Mouse (Mus musculus) heart, embryonic 15.5 days (tissue): ENCODE results near the gene Olfr99. TPM values are rescaled to one million over a fixed set of nuclear protein-coding genes. Genes with fewer than 3 reads are reported as not detected.

Experiments
- ATAC-seq: fragments of 200-750 bp; cut with Nextera tagmentation; replicated peaks from 2 replicates; pipeline ENCODE4 v1.8.0; 2017; ENCODE audit warnings: low read depth, moderate TSS enrichment; ENCODE audit not compliant: insufficient number of reproducible peaks, insufficient read depth, low FRiP score
- H3K27ac ChIP-seq: fragments of 300-500 bp; sonication (generic); 2 replicates; pipeline ENCODE4 v1.5.1; 2015; ENCODE audit warnings: mild to moderate bottlenecking, inconsistent platforms
- H3K27me3 ChIP-seq: fragments of 300-500 bp; sonication (generic); 2 replicates; pipeline ENCODE4 v1.6.1; 2015; ENCODE audit warnings: inconsistent platforms
- H3K36me3 ChIP-seq: fragments of 300-500 bp; sonication (generic); 2 replicates; pipeline ENCODE4 v1.6.1; 2015; ENCODE audit warnings: mild to moderate bottlenecking, inconsistent platforms
- H3K4me1 ChIP-seq: fragments of 300-500 bp; sonication (generic); replicated peaks from 2 replicates; pipeline ENCODE4 v1.6.1; 2015; ENCODE audit warnings: inconsistent platforms
- H3K4me2 ChIP-seq: fragments of 300-500 bp; sonication (generic); 2 replicates; pipeline ENCODE4 v1.6.1; 2015; ENCODE audit warnings: inconsistent platforms, mild to moderate bottlenecking, moderate library complexity
- H3K4me3 ChIP-seq: fragments of 300-500 bp; sonication (generic); 2 replicates; pipeline ENCODE4 v1.5.1; 2015; ENCODE audit warnings: mild to moderate bottlenecking, inconsistent platforms
- H3K9ac ChIP-seq: fragments of 300-500 bp; sonication (generic); 2 replicates; pipeline ENCODE4 v1.6.1; 2015; ENCODE audit warnings: mild to moderate bottlenecking, inconsistent platforms
- H3K9me3 ChIP-seq: fragments of 300-500 bp; sonication (generic); replicated peaks from 2 replicates; pipeline ENCODE4 v1.6.1; 2016; ENCODE audit warnings: inconsistent platforms
- WGBS: fragments of 180-500 bp; shearing (Covaris S2); methylation state at CpG from one replicate; pipeline ENCODE4 v1.1.7; 2015; ENCODE audit warnings: mixed read lengths; 5-methylcytosine and 5-hydroxymethylcytosine counted together
- polyA plus RNA-seq: library from polyadenylated mRNA; unstranded; fragments of >200 nt; fragmentation: Nextera tagmentation; extraction: Ambion mirVana; gene quantifications from 2 replicates; pipeline ENCODE4 v1.2.1, GENCODE M21; 2015

The Olfr99 gene
- polyA plus RNA-seq: 0.10 TPM in 1 of 2 replicates, not detected in the other

DNA sequence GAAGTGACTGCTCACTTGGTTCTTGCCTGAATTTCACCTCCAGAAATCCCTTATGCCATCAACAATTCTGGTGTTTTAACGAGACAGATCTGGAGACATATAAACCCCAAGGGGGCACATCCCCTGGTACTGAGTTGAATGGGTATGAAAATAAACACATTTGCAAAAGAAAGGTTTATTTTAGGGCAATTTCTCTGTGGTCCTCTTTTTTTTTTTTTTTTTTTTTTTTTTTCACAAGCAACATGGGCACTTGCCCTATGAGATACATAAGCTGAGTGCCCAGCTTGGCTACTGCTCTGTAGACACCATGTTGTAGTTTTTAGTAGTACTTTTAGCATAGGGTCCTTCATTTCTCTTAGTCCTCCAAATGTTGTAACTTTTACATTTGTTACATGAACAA is at the start of gene Olfr99:
Gene Olfr99 (minus strand): TSS at position 101 of the 400 bp plus-strand sequence.
- Histone ChIP-seq H3K27me3 (no peaks in the 10 kb centered on the region), H3K4me1 (no peaks in the 10 kb centered on the region), H3K4me3 (no peak within 1 kb of the TSS), H3K9ac (no peak within 1 kb of the TSS), H3K9me3 (no peaks in the 10 kb centered on the region), H3K27ac (no peak within 1 kb of the TSS), H3K36me3 (no peaks in the 10 kb centered on the region), H3K4me2 (no peak within 1 kb of the TSS)
- ATAC-seq: no peak
- 62% methylated on average over 1 of the region's 1 CpGs for WGBS

DNA sequence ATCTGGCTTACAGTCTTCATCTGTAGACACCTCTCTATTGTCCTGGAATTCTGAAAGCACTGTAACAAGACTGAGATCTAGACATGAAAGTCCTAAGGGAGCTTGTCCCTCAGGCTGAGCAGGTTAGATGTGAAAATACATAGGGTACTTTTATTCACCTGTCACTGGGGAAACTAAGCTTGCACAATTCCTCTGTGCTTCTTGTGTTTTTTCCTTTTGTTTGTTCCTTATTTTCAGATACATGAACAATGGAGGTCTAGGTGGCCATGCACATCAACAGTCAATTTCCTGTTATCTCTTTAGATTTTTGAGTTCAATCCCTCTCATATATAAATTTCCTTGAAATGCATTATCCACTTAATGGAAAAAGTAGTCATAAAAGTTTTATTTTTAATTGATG is 33.7 kb upstream of the Olfr99 start, which contains the start of gene Olfr102:
Gene Olfr102 (minus strand): TSS at position 101 of the 400 bp plus-strand sequence.
- Histone ChIP-seq H3K36me3 (no peaks in the 10 kb centered on the region), H3K4me2 (no peak within 1 kb of the TSS), H3K9ac (no peak within 1 kb of the TSS), H3K27me3 (no peaks in the 10 kb centered on the region), H3K4me1 (no peaks in the 10 kb centered on the region), H3K27ac (no peak within 1 kb of the TSS), H3K4me3 (no peak within 1 kb of the TSS), H3K9me3 (no peaks in the 10 kb centered on the region)
- ATAC-seq: no peak

DNA sequence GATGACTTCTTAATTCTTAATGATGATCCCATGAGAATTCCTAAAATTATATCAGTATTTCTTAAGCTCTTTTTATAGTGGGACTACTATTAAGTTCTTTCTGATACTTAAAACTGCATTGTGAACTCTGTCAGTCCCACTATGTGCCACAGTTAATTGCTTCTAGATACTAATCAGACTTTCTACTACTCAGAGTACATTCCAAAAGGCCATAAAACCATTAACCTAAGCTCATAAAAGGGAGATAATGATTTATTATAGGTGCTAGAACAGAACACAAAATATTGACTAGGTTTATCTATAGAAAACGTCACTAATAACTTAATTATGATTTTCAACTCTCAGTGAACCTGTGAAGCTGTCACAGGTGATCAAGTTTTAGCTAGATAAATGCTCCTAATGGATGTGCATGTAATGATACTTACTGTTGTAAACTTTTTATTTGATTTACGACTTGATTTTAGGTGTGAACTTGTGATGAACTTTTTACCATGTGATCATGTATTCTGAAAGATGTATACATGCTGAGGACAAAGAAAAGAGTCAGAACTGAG is 27.0 kb upstream of the Olfr99 start:
- Histone ChIP-seq H3K4me3 (no peak overlapping the region), H3K4me2 (no peak overlapping the region), H3K27ac (no peak overlapping the region), H3K9ac (no peak overlapping the region), H3K36me3 (no peaks in the 10 kb centered on the region), H3K27me3 (no peaks in the 10 kb centered on the region), H3K4me1 (no peaks in the 10 kb centered on the region), H3K9me3 (no peaks in the 10 kb centered on the region)
- ATAC-seq: no peak
- WGBS: 37% methylated on average over 2 of the region's 2 CpGs

DNA sequence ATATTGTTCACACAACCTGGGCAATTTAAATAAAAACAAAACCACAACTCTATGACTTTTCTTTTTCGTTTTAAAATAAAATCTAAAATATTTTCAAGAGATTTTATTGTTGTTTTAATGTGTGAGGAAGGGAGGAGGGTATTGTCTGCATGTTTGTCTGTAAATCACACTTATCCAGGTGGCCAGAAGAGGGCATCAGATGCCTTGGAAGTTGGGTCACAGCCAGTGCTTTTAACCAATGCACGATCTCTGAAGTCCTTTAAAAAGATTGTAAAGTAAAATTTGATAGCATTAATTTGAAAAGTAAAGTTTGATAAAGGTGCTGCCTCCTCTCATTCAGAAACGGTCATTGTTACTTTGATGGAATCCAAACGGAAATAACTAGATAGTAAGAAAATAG is 25.2 kb upstream of the Olfr99 start:
- no peaks in the 10 kb centered on the region for H3K4me1 ChIP-seq
- no peak for ATAC-seq
- no peak overlapping the region for H3K4me2 ChIP-seq

DNA sequence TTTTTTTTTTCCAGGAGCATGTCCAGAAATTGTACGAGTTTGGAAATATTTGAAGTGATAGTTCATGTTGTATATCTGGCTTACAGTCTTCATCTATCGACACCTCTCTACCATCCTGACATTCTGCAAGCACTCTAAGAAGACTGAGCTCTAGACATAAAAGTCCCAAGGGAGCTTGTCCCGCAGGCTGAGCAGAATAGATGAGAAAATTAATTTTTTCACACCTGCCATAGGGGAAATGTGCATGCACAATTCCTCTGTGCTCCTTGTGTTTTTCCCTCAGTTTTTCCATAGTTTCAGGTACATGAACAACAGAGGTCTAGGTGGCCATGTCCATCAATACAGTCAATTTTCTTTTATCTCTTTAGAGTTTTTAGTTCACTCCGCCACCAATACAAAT is 21.0 kb upstream of the Olfr99 start, which contains the start of gene Olfr101:
Gene Olfr101 (minus strand): TSS at position 101 of the 400 bp plus-strand sequence.
- Histone ChIP-seq H3K27me3 (no peaks in the 10 kb centered on the region), H3K9me3 (no peaks in the 10 kb centered on the region), H3K4me3 (no peak within 1 kb of the TSS), H3K9ac (no peak within 1 kb of the TSS), H3K4me1 (no peaks in the 10 kb centered on the region), H3K4me2 (no peak within 1 kb of the TSS), H3K36me3 (no peaks in the 10 kb centered on the region), H3K27ac (no peak within 1 kb of the TSS)
- ATAC-seq: no peak
- WGBS: 66% methylated on average over 4 of the region's 4 CpGs

More for the DNA sequence above, 25.2 kb upstream of the Olfr99 start:
- H3K4me3 ChIP-seq: no peak overlapping the region
- H3K27ac ChIP-seq: no peak overlapping the region
- WGBS: 30% methylated on average over 4 of the region's 4 CpGs
- no peaks in the 10 kb centered on the region for H3K27me3 ChIP-seq
- H3K9me3 ChIP-seq: no peaks in the 10 kb centered on the region
- H3K9ac ChIP-seq: no peak overlapping the region
- no peaks in the 10 kb centered on the region for H3K36me3 ChIP-seq

DNA sequence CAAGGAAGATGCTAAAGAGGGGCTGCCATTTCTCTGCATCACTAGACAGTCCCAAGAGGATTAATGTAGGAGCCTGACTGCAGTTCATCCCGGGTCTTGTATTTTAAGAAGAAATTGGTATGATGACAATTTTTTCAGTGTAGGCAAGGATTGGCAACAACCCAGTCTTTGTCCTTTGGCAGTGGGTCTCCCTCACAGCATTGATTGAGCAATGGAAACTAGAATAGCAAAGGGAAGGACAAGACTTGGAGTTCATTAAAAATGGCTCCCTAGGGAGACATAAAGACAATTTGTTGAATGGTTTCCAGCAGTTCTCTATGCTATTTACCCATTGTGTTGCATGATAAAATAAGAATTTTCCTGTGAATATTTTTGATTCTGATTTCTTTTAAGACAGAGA is 2.9 kb downstream of the Olfr99 start:
- H3K4me2 ChIP-seq: no peak overlapping the region
- 70% methylated on average over 1 of the region's 1 CpGs for WGBS
- ATAC-seq: no peak

DNA sequence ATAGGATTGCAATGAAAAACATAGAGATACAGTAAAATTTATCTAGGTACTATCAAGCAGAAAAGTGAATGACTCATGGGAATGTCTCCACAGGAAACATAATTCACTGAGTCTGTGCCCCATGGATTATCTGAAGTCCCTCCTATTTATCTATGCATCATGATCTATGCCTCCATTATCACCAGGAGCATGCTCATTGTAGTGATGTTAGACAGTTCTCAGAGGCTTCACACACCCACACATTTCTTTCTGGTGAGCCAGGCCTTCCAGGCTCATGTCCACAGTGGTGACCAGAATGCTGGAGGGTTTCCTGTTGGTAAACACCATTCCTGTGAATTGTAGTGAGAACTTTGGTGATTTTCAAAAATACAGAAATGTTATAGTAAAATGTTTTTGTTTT is 6.7 kb downstream of the Olfr99 start:
- Histone ChIP-seq H3K9me3 (no peaks in the 10 kb centered on the region), H3K4me2 (no peak overlapping the region), H3K4me1 (no peaks in the 10 kb centered on the region), H3K4me3 (no peak overlapping the region), H3K36me3 (no peaks in the 10 kb centered on the region), H3K27ac (no peak overlapping the region), H3K27me3 (no peaks in the 10 kb centered on the region), H3K9ac (no peak overlapping the region)
- no peak for ATAC-seq

More for the DNA sequence above, 2.9 kb downstream of the Olfr99 start:
- Histone ChIP-seq H3K27me3 (no peaks in the 10 kb centered on the region), H3K27ac (no peak overlapping the region), H3K9ac (no peak overlapping the region), H3K4me1 (no peaks in the 10 kb centered on the region), H3K4me3 (no peak overlapping the region), H3K9me3 (no peaks in the 10 kb centered on the region), H3K36me3 (no peaks in the 10 kb centered on the region)

DNA sequence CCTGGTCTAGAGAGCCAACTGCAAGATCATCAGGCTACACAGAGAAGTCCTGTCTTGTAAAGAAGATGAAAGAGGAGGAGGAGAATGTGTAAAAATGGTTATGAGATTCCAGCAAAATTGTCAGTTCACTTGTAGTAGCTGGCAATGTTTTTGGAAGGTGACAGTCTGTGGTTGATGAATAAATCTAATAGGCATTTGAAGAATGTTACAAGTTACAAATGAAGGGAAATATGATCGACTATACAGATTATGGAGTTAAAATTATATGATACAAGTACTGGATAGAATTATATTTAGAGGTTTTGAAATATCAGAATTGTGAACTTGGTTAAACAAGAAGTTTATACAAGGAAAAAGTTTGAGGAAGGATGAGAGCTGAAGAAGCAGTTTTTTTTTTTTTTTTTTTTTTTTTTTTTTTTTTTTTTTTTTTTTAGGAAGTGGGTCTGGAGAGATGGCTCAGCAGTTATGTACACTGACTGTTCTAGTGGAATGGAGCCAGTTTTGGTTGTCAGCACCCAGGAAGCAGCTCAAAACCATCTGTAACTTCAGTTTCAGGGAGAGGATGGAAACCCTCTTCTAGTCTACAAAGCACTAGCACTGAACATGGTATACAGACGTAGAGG is 7.5 kb downstream of the Olfr99 start:
- Histone ChIP-seq H3K36me3 (no peaks in the 10 kb centered on the region), H3K4me3 (no peak overlapping the region), H3K4me1 (no peaks in the 10 kb centered on the region), H3K9ac (no peak overlapping the region), H3K27ac (no peak overlapping the region), H3K9me3 (no peaks in the 10 kb centered on the region), H3K4me2 (no peak overlapping the region), H3K27me3 (no peaks in the 10 kb centered on the region)
- no peak for ATAC-seq
- 67% methylated on average over 2 of the region's 2 CpGs for WGBS

DNA sequence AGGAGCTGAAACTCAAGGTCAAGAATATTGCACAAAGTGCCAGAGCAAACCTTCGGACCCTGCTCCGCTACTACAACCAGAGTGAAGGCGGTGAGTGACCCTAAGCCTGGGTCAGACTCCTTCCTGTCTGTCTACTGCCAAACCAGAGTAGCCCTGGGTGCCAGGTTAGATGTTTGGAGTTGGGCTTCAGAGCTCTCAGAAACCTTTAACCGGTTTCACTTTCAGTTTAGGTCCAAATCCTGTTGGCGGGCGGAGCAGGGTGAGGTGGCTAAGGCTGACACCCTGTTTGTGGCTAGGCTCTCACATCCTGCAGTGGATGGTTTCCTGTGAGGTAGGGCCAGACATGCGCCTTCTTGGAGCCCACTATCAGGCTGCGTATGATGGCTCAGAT is 12.6 kb downstream of the Olfr99 start:
- no peak overlapping the region for H3K27ac ChIP-seq
- H3K9ac ChIP-seq: peak overlapping the region; percentile 47; the same call in 1 of the 2 replicates
- H3K4me1 ChIP-seq: no peaks in the 10 kb centered on the region
- no peaks in the 10 kb centered on the region for H3K9me3 ChIP-seq
- ATAC-seq: peak; percentile 29; the same call in 1 of the 2 replicates
- peak overlapping the region; percentile 62 for H3K4me3 ChIP-seq
- no peaks in the 10 kb centered on the region for H3K36me3 ChIP-seq
- H3K4me2 ChIP-seq: peak overlapping the region; percentile 95
- H3K27me3 ChIP-seq: no peaks in the 10 kb centered on the region
- WGBS: 51% methylated on average over 8 of the region's 8 CpGs

DNA sequence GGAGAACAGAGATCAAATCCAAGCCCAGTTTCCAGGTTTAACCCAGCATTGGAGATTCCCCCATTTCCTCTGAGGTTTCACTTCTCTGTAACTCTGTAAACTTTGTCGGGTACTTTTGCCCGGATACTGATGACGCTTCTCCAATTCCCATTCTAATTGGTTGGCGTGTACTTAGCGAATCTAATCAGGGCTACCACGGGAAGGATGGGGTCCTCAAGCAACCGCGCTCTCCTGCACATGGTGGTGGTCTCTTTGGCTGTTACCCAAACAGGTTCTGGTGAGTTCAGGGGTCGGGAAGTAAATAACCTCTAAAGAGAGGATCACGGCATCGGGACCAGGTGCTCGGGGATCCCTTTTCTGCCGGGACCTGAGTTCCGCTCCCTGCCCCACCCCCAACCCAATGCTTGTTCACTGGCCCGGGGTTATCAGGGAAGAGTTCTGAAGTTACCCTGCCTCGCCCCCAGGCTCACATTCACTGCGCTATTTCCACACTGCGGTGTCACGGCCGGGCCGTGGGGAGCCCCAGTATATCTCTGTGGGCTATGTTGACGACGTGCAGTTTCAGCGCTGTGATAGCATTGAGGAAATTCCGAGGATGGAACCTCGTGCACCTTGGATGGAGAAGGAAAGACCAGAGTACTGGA is 13.1 kb downstream of the Olfr99 start, which contains the start of gene H2-M3:
Gene H2-M3 (plus strand): TSS at position 163 of the 644 bp plus-strand sequence.
- peak; percentile 86 for ATAC-seq
- Histone ChIP-seq H3K27ac (no peak within 1 kb of the TSS), H3K9ac (peak within 1 kb of the TSS; percentile 47), H3K4me2 (peak within 1 kb of the TSS; percentile 95), H3K9me3 (no peaks in the 10 kb centered on the region), H3K4me1 (no peaks in the 10 kb centered on the region), H3K27me3 (no peaks in the 10 kb centered on the region), H3K4me3 (peak within 1 kb of the TSS; percentile 62), H3K36me3 (no peaks in the 10 kb centered on the region)
- WGBS: 3% methylated on average over 26 of the region's 26 CpGs

DNA sequence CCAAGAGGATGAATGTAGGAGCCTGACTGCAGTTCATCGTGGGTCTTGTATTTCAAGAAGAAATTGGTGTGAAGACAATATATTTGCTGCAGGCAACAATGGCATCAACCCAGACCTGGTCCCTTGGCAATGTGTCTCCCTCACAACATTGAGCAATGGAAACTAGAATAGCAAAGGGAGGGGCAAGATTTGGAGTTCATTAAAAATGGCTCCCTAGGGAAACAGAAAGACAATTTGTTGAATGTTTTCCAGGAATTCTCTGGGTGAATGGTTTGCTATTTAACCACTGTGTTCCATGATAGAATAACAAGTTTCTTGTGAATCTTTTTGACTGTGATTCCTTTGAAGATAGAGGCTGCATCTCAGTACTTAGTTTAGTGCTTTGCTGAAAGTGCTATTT is 19.6 kb downstream of the Olfr99 start, which contains the start of gene Olfr98:
Gene Olfr98 (minus strand): TSS at position 124 of the 400 bp plus-strand sequence.
- H3K36me3 ChIP-seq: no peaks in the 10 kb centered on the region
- 72% methylated on average over 1 of the region's 1 CpGs for WGBS
- no peaks in the 10 kb centered on the region for H3K27me3 ChIP-seq

More for the DNA sequence above, 19.6 kb downstream of the Olfr99 start, which contains the start of gene Olfr98:
- no peak for ATAC-seq
- Histone ChIP-seq H3K27ac (no peak within 1 kb of the TSS), H3K4me2 (no peak within 1 kb of the TSS), H3K4me3 (no peak within 1 kb of the TSS), H3K4me1 (no peaks in the 10 kb centered on the region), H3K9me3 (no peaks in the 10 kb centered on the region), H3K9ac (no peak within 1 kb of the TSS)
